Mouse (Mus musculus): ENCODE measurements around the gene Gm3573. TPM values are rescaled to one million over a fixed set of nuclear protein-coding genes. Genes with fewer than 3 reads are reported as not detected.
"Not testable (repeated sequence)": the region's sequence is repeated elsewhere in the genome, so short reads cannot be mapped to it uniquely, and the experiment has no call there.

Gm3573 gene
- not detected in 2 replicates for polyA plus RNA-seq (2011; ENCODE audit: insufficient read depth, insufficient read length, low read depth, missing spikeins)

- not testable (repeated sequence) for H3K4me1 ChIP-seq (ENCODE audit: control insufficient read depth, insufficient read depth, low read length); H3K9ac ChIP-seq (ENCODE audit: low read depth, poor library complexity, severe bottlenecking)
Measured at GRCm38 (mm10) chr14:42190691-42191090, at the start of gene Gm3573. TSS of gene Gm3573 (minus strand) at chr14:42190791.

GRCm38 (mm10) chr14:42216766-42217537 lies 26.4 kb upstream of the Gm3573 start:
- H3K9ac ChIP-seq (ENCODE audit: low read depth, poor library complexity, severe bottlenecking); H3K4me3 ChIP-seq (ENCODE audit: low read depth, low read length); H3K36me3 ChIP-seq (ENCODE audit: control insufficient read depth, insufficient read depth, low read length, poor library complexity, severe bottlenecking); H3K4me1 ChIP-seq (ENCODE audit: control insufficient read depth, insufficient read depth, low read length); H3K9me3 ChIP-seq (replicated peaks; ENCODE audit: control insufficient read depth, insufficient read depth, low read length, poor library complexity, severe bottlenecking); H3K27ac ChIP-seq (ENCODE audit: insufficient read depth, low read length); H3K27me3 ChIP-seq (ENCODE audit: control insufficient read depth, insufficient read depth, low read length, poor library complexity, severe bottlenecking): not testable (repeated sequence)

More at GRCm38 (mm10) chr14:42190691-42191090, at the start of gene Gm3573:
- H3K27me3 ChIP-seq (ENCODE audit: control insufficient read depth, insufficient read depth, low read length, poor library complexity, severe bottlenecking); H3K27ac ChIP-seq (ENCODE audit: insufficient read depth, low read length); H3K36me3 ChIP-seq (ENCODE audit: control insufficient read depth, insufficient read depth, low read length, poor library complexity, severe bottlenecking); H3K4me3 ChIP-seq (ENCODE audit: low read depth, low read length); H3K9me3 ChIP-seq (replicated peaks; ENCODE audit: control insufficient read depth, insufficient read depth, low read length, poor library complexity, severe bottlenecking): not testable (repeated sequence)

GRCm38 (mm10) chr14:42183936-42184335 lies 6.7 kb downstream of the Gm3573 start:
- not testable (repeated sequence) for H3K36me3 ChIP-seq (ENCODE audit: control insufficient read depth, insufficient read depth, low read length, poor library complexity, severe bottlenecking); H3K4me3 ChIP-seq (ENCODE audit: low read depth, low read length)

GRCm38 (mm10) chr14:42162522-42162921 lies 28.1 kb downstream of the Gm3573 start, which contains the start of gene Gm17027:
TSS of gene Gm17027 (minus strand) at chr14:42162622.
- H3K9ac ChIP-seq (ENCODE audit: low read depth, poor library complexity, severe bottlenecking); H3K4me3 ChIP-seq (ENCODE audit: low read depth, low read length); H3K9me3 ChIP-seq (replicated peaks; ENCODE audit: control insufficient read depth, insufficient read depth, low read length, poor library complexity, severe bottlenecking); H3K27ac ChIP-seq (ENCODE audit: insufficient read depth, low read length); H3K27me3 ChIP-seq (ENCODE audit: control insufficient read depth, insufficient read depth, low read length, poor library complexity, severe bottlenecking); H3K36me3 ChIP-seq (ENCODE audit: control insufficient read depth, insufficient read depth, low read length, poor library complexity, severe bottlenecking); H3K4me1 ChIP-seq (ENCODE audit: control insufficient read depth, insufficient read depth, low read length): not testable (repeated sequence)

More at GRCm38 (mm10) chr14:42183936-42184335, 6.7 kb downstream of the Gm3573 start:
- not testable (repeated sequence) for H3K9ac ChIP-seq (ENCODE audit: low read depth, poor library complexity, severe bottlenecking); H3K27me3 ChIP-seq (ENCODE audit: control insufficient read depth, insufficient read depth, low read length, poor library complexity, severe bottlenecking); H3K4me1 ChIP-seq (ENCODE audit: control insufficient read depth, insufficient read depth, low read length); H3K27ac ChIP-seq (ENCODE audit: insufficient read depth, low read length); H3K9me3 ChIP-seq (replicated peaks; ENCODE audit: control insufficient read depth, insufficient read depth, low read length, poor library complexity, severe bottlenecking)

Other genes with a start within 250 kb of the Gm3573 start
- 0.55 TPM in 1 of 2 replicates, not detected in the other for gene 1700024B05Rik, start 246.8 kb downstream of the Gm3573 start, polyA plus RNA-seq (2011; ENCODE audit: insufficient read depth, insufficient read length, low read depth, missing spikeins)
- gene Gm6401, start 222.9 kb downstream of the Gm3573 start, polyA plus RNA-seq (2011; ENCODE audit: insufficient read depth, insufficient read length, low read depth, missing spikeins): not detected in 2 replicates
- not detected in 2 replicates for gene Gm3543, start 207.5 kb downstream of the Gm3573 start, polyA plus RNA-seq (2011; ENCODE audit: insufficient read depth, insufficient read length, low read depth, missing spikeins)
- not detected in 2 replicates for gene Gm7951, start 73.4 kb downstream of the Gm3573 start, polyA plus RNA-seq (2011; ENCODE audit: insufficient read depth, insufficient read length, low read depth, missing spikeins)
- gene Gm17027, start 28.2 kb downstream of the Gm3573 start, polyA plus RNA-seq (2011; ENCODE audit: insufficient read depth, insufficient read length, low read depth, missing spikeins): not detected in 2 replicates
- gene Gm17026, start 69.3 kb upstream of the Gm3573 start, polyA plus RNA-seq (2011; ENCODE audit: insufficient read depth, insufficient read length, low read depth, missing spikeins): not detected in 2 replicates
- gene Gm9611, start 106.6 kb upstream of the Gm3573 start, polyA plus RNA-seq (2011; ENCODE audit: insufficient read depth, insufficient read length, low read depth, missing spikeins): not detected in 2 replicates
- not detected in 2 replicates for gene Gm7995, start 119.4 kb upstream of the Gm3573 start, polyA plus RNA-seq (2011; ENCODE audit: insufficient read depth, insufficient read length, low read depth, missing spikeins)
- gene Gm8005, start 248.9 kb upstream of the Gm3573 start, polyA plus RNA-seq (2011; ENCODE audit: insufficient read depth, insufficient read length, low read depth, missing spikeins): not detected in 2 replicates